Mouse (Mus musculus) urinary bladder, postnatal 10 days (tissue): Measurements from ENCODE around the gene Sec31b.

Experiments
- DNase-seq: peaks from one replicate; pipeline ENCODE4 v3.0.0; 2022; ENCODE audit warnings: low spot score

The Sec31b gene

DNA sequence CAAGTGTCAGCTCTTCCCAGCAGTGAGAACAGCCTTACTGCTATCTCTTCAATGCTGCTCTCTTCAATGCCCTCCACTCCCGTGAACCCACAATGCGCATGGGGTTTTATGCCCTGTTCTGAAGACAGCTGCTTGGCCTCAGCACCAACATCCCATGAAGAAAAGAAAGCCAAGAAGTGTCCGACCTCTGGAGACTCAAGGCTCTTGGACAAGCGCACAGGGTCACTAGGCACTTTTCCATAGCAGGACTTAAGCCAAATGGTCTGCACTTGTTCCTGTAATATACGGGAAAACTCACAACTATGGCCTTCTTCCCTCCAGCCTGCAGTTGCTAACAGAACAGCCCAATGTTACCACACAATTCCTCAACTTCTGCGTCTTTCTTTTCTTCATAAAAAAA, 70.4 kb downstream of the Sec31b start:
- DNase-seq: no peak

DNA sequence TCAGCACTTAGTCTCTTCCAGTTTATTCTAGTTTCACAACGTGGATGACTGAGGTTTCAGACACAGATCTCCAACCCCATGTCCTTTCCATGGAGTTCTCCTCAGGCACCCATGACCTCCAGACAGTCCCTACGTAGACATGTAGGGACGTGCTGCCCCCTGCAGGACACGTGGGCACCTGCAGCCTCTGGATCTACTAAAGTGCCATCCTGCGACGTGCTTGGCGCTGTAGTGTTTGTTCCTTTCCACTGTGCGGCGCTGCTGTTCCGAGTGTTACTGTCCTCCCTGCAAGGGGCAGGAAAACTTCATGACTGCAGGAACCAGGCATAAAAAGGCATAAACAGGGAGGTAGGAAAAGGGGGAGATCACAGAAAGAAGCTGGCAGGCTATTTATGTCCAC, 71.5 kb downstream of the Sec31b start:
- DNase-seq: peak; percentile 36
